Mouse (Mus musculus): ENCODE results near the gene Piwil4. TPM values are rescaled to one million over a fixed set of nuclear protein-coding genes. Genes with fewer than 3 reads are reported as not detected.
A peak's percentile ranks its signal among the peaks of the same experiment; 100 is the strongest.
"Not testable (repeated sequence)": the region's sequence is repeated elsewhere in the genome, so short reads cannot be mapped to it uniquely, and the experiment has no call there.

The Piwil4 gene
- polyA plus RNA-seq, 2 experiments from 2014 or later = 0.45 TPM; not detected in 1

GRCm38 (mm10) chr9:14724755-14725420 lies 15.6 kb downstream of the Piwil4 start:
- ATAC-seq = no peak

DNA sequence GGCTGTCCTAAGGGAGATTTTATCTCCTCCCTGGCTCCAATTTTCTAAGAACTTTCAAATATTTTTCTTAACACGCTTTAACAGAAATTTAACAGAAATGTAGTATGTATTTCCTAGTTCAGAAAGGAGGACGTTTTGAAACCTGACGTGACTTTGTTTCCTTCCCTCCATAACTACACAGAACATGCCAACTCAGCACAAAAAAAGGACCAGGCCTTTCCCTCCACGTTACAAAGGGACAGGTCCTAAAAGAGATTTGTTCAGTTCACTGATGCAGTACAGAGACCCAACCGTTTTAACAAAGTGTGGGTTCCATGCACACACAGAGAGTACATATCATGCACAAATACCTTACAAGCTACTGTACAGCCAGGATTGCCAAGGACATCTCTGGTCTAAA lies 18.9 kb downstream of the Piwil4 start:
- ATAC-seq = no peak

DNA sequence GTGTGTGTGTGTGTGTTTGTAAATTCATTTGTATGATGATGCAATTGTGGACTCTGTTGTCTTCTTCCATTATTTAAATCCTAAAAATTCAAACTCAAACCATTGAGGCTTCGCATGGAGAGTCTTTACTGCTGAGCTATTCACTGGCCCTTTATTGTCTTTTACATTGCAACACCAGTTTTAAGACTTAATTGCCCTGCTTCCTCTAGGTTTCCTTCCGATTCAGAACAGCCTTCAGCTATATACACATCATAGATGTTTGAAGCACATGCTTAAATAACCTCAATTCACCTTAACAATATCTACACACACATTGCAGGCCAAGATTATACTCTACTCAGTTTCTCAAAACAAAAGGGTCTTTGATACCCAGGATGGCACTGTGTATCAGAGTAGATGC lies 20.1 kb downstream of the Piwil4 start:
- no peak for ATAC-seq

- no peak for ATAC-seq
Measured at GRCm38 (mm10) chr9:14718332-14718691, 22.2 kb downstream of the Piwil4 start.

DNA sequence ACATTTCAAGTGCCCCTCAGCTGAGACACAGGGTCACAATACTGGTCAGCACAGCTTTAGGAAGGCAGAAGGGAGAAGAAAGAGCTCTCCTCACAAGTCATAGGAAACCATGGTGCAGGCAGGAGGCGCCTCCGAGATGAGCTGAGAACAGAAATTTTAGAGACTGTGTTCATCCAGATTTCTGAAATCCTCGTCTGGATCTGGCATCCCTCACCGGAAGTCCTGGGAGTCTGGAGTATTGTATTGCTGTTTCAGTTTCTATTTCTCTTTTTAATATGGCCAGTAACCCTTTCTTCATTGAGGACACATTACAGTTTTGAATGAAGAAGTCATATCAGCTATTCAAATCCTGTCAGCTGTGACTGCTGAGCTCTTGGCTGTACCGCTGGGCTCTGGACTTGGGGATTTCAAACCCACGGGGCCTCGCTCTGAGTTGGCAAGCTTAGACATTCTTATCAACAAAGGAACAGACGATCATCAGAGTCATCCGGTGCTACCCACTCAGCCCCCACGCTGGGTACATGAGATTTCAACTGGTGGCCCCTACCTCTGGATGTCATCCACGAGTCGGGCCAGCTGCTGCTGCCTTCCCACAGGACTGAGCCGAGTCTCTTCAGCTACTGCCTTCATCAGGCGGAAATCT lies 22.7 kb downstream of the Piwil4 start:
- ATAC-seq = no peak

DNA sequence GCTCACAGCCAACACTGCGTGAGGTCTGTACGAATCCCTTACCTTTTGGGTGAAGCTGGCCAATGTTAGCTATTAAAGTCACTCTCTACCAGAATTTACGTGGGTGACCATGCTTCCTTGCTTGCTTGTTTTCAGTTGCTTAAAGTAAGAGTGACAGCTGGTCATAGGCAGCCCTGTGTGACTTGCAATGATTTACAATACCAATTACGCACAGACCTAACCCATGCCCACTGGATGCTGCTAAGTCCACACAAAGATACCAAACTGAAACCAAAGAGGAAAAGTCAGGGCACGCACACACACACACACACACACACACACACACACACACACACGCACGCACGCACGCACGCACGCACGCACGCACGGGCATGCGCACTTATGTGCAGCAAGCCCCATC lies 25.3 kb downstream of the Piwil4 start:
- ATAC-seq = no peak

- ATAC-seq = no peak
Measured at GRCm38 (mm10) chr9:14710910-14711309, 29.6 kb downstream of the Piwil4 start.

DNA sequence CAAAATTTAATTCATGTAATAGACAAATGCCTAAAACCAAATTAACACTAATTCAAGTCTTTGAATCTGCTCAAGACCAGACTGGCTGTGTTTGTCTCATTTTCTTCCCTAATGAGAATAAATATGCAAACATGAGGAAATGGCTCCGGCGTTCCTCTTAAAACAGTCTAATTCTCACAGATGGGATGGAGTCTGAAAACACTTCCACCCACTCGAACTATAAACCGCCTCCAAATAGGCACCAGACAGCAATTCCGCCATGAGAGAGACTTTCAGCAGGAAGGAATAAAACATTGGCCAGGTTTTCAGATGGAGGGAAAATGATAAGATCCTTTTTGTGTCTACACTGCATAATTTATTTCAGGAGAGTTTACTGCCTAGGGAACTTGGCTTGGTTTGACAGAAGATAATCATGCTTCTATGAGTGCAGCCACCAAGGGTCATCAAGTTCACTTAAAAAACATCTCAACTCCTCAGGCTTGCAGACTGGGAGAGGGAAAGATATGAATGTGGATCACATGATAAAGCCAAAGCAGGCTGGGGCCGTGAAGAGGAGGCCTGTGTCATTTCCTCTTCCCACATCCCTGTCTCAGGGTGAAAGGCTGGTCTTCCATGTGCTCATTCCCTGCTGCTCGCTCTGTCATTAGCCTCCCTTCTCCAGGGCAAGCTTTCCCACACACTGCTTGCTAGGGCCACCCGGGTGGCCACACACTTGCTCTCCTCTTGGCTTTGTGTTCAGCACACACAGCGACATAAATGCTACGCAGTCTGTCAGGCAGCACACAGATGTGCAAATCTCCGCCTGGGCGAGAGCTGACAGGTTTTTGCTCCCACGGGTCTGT lies 35.0 kb downstream of the Piwil4 start:
- no peak for ATAC-seq

- ATAC-seq = not testable (repeated sequence)
Measured at GRCm38 (mm10) chr9:14700795-14701194, 39.7 kb downstream of the Piwil4 start.

- no peak for ATAC-seq
Measured at GRCm38 (mm10) chr9:14699288-14699640, 41.3 kb downstream of the Piwil4 start.

DNA sequence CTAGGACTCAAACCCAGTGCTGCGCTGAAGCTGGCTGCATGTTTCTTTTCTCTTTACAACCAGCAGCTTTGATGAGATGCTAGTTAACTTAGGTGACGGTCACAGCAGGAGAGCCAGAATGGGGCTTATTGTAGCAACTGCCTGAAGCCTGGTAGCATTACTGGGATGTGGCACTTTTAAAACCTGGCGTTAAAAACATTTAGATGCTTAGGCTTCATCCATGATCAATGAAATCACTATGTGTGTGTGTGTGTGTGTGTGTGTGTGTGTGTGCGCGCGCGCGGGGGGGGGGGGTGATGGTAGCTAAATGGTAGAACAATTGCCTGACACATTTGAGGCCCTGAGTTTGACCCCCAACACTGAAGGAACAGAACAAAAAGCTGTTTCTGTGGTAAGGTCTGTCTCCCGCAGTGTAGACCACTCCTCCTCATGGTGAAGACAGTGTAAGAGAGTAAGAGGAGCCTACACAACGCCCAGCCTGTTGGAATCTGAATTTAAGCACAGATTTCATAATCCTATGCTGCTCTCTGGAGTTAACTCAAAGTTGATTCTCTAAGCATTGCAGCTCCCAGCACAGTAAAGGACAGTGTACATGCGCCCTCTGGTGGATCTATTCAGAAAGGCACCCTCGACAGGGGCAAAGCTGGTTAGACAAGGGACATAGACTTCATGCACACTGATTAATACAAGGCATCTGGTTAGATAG lies 41.8 kb downstream of the Piwil4 start:
- ATAC-seq = peak; percentile 57

DNA sequence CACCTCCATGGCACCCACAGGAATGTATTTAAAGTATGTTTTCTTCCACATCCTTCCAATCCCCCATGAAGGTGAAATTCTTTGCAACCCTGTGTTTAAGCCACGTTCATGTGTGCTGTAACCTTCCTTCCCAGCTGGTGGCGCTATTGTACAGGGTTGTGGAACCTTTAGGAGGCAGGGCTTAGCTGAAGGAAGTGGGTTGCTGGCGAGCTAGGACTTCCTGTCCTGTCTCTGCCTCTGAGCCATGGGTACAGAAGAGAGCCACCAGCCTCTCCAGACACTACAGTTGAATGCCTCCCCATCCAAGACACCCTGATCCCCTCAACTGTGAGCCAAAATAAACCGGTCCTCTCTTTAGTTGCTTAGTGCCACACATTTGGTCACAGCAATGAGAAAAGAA lies 42.6 kb downstream of the Piwil4 start:
- ATAC-seq = peak; percentile 54

GRCm38 (mm10) chr9:14689376-14690108 lies 51.0 kb downstream of the Piwil4 start:
- ATAC-seq = no peak

DNA sequence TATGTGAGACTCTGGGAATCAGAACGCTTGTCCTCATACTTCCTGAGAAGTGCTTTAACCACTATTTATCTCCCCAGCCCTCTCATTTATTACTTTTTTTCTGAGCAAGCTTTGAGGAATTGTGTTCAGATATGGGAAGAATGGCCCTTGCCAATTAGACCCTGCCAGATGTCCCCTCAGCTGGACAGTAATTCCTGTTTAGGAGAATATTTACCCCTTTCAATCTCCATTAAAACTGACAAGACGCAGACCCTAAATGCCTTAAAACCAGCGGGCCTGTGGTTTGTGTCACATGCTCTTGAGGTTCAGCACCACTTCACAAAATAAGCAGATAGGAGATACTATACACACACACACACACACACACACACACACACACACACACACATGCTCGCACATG lies 56.2 kb downstream of the Piwil4 start:
- ATAC-seq = no peak

DNA sequence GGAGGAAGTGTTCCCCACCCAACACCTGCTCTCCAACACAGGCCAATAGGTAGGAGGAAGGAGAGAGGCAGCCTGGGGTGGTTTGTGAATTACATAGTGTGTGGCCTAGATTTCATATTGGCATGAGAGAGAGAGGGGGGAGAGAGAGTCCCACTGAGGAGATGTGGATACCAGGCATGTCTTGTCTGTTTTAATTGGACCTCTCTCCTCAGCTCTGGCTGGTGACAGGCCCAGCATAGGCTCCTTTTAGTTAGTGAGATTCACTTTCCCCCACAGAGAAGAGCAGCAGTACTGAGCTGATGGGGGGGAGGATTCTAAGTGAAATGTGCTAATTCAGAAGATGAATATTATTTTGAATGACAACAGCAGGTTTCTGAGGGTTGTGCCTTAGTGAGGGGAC lies 57.8 kb downstream of the Piwil4 start:
- no peak for ATAC-seq

DNA sequence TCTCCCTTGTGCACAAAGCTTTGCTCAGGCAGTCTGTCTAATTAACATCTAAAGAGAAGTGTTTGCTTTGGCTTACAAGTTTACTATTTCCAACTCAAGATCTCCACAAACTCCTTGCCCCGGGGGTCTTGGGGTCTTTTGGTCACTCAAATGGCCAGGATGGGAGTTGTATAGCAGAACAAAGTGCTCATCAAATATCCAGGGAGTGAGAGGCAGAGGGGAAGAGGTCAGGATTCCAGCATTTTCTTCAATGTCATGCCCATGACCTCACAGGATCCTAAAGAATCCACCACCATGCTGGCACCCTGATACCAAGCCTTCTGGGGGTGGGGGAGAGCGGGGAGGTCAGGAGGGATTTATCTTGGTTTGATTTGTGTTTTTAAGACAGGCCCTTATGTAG lies 59.9 kb downstream of the Piwil4 start:
- ATAC-seq = no peak

DNA sequence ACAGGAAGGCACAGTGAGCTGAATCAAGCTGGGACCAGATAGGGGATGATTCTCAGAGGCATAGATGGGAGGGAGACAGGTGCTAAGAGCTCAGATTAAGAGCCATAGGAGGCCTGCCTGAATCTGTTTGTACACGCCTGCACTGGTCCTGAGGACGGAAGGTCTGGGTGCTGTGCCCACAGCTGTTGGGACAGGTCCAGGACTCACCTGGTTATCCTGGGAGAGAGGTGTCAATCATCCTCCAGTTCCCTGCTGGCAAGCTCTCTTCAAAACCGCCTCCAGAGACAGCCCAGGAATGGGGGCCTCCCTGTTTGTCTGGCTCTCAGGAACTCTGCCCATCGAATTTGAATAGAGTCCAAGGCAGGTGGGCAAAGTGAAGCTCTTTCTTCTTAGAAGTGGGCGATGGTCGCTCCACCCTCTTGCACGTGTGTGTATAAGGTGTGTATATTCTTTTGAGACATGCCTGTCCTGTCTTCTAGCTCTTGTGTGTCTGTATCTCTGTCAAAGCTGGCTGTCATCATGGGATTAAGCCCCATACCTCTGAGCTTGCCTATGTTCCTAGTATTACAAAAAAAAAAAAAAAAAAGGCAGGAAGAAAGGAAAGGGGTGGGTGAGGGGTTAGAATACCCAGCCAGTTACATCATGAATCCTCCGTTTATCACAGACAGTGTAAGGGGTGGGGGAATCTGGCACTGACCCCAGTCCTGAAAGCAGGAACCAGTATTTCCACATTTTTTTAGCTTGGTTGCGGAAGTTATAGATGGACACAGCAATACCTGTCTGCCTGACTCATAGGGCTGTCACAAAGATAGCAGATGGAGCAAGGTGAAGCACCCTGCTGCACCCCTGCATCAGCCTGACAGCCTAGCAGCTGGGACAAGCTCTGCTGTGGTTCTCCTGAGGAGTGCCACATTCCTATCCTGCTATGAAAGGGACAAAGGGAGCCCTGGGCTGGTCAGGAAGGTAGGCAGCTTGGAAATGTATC lies 64.5 kb downstream of the Piwil4 start:
- ATAC-seq = no peak

DNA sequence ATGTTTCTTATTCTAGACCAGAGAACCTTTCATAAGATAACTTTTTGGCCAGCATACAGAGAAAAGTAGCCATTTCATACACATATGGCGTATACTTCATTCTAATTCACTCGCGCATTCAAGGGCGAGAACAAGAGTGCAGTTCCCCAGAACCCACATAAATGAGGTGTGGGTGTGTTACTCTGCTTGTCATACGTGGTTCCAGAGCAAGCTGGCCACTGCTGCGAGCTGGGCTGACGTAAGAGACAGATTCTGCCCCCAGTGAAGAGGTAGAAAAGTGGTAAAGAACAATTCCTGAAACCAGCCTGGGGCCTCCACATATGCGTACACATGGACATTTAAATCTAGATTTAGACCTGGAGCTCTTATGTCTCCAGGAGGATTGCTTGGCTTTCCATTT lies 66.0 kb downstream of the Piwil4 start:
- ATAC-seq = no peak

DNA sequence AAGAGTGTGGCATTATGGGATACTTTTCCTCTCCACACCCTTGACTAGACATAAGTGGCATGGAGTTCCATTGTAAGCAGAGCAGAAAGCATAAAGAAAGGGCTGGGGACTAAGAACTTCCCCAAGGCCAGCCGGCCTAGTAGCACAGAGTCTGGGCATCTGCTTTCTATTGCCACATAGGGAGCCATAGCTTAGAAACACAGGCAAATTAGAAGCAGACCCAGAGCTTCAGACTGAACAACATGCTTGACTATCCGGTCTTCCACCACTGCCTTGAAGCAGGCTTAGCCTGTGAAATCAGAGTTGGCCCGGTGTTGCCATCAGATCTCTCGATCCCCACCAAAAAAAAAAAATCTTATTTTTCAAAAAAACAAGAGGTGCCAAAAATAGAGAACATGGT lies 67.4 kb downstream of the Piwil4 start:
- ATAC-seq = no peak

- not testable (repeated sequence) for ATAC-seq
Measured at GRCm38 (mm10) chr9:14671965-14672364, 68.6 kb downstream of the Piwil4 start.

GRCm38 (mm10) chr9:14668382-14668781 lies 72.2 kb downstream of the Piwil4 start:
- no peak for ATAC-seq
